Mouse (Mus musculus) gastrocnemius, postnatal 10 days (tissue): ENCODE measurements around the gene Sap30l. TPM values are rescaled to one million over a fixed set of nuclear protein-coding genes. Genes with fewer than 3 reads are reported as not detected.

Experiments
- total RNA-seq, 2 experiments: library from RNA; stranded (reverse); gene quantifications; 2 replicates each; pipeline ENCODE4 v1.2.3; 2021

The Sap30l gene
- total RNA-seq, 2 experiments from 2014 or later, result 28.2 to 29.8 TPM

Other genes with a start within 250 kb of the Sap30l start
- 10 to 100 TPM; 13.0 to 15.7 TPM for gene Galnt10, start 156.2 kb upstream of the Sap30l start, total RNA-seq
- not detected for gene Hand1, start 31.2 kb downstream of the Sap30l start, total RNA-seq
- gene Larp1, start 207.4 kb downstream of the Sap30l start, total RNA-seq, result 10 to 100 TPM; 78.2 to 88.3 TPM